Mouse (Mus musculus): ENCODE measurements at regions not wholly inside any gene's neighbourhood (a gene's known extent, or its start where the extent isn't known, plus 50 kb on each side); places are given as distances from the start of the nearest gene placed in this dataset.

DNA sequence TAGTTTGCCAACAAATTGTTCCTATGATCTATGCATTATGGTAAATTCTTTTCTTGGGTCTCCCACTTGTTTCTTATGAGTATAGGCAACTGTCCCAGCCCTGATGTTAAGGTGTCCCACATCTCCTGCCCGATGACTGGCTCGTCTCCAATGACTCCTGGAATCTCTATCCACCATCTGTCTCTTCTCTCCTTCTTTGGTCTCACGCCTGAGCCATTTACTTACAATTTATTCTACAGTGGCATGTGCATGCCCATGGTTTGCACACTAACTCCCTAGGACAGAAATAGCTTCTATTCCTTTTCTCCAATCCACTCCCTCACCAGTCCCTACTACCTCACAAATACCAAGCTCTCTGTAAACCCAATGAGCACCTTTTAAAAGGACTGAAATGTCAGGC is 127.0 kb downstream of the Gm4791 start:
- Histone ChIP-seq H3K9ac (replicated peaks) (no peak overlapping the region), H3K9me3 (ENCODE audit: control insufficient read depth, low read length) (no peaks in the 10 kb centered on the region), H3K4me3 (ENCODE audit: insufficient read depth in 1 of 2, low read depth in 2 of 2, low read length in 2 of 2) (no peak overlapping the region), H3K4me2 (ENCODE audit: low read depth) (no peak overlapping the region), H3K36me3 (replicated peaks; ENCODE audit: control insufficient read depth, insufficient read depth, low read depth) (no peaks in the 10 kb centered on the region), H3K27me3 (ENCODE audit: control insufficient read depth, insufficient read depth, low read length) (no peaks in the 10 kb centered on the region), H3K27ac (no peak overlapping the region), H3K4me1 (replicated peaks; ENCODE audit: control insufficient read depth in 2 of 2, insufficient read depth in 2 of 2, low read length in 1 of 2) (no peaks in the 10 kb centered on the region)
- TF ChIP-seq CTCF (IDR thresholded peaks at IDR 0.05; ENCODE audit: low read depth) (no peak), EP300 (IDR thresholded peaks at IDR 0.05; ENCODE audit: low read depth) (no peak)
- DNase-seq (ENCODE audit: low read depth in 3 of 3, low spot score in 3 of 3) (no peak), ATAC-seq (ENCODE audit: insufficient read depth) (no peak)
- WGBS (ENCODE audit: insufficient replicate concordance), result 63% methylated on average over 3 of the region's 3 CpGs

DNA sequence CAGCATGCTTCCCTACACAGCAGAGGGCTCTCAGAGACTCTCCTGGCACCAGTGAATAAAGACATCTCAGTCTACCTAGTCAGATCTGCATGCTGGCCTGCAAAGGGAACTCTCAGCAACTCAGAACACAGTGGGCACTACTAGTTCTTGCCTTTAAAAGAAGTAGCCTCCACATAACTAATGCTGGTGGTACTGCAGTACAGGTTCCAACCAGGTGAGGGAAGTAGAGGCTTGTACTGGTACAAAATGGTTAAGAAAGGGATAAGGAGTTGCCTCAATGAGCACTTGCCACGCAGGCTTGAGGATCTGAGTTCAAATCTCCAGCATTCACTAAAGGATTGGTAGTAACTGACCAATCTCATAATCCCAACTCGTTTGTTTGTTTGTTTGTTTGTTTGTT is 127.7 kb downstream of the Gm4791 start:
- no peak for ATAC-seq (ENCODE audit: insufficient read depth)
- whole genome bisulfite sequencing (ENCODE audit: insufficient replicate concordance), result 45% methylated on average over 2 of the region's 2 CpGs
- no peak for DNase-seq (ENCODE audit: low read depth in 3 of 3, low spot score in 3 of 3)

DNA sequence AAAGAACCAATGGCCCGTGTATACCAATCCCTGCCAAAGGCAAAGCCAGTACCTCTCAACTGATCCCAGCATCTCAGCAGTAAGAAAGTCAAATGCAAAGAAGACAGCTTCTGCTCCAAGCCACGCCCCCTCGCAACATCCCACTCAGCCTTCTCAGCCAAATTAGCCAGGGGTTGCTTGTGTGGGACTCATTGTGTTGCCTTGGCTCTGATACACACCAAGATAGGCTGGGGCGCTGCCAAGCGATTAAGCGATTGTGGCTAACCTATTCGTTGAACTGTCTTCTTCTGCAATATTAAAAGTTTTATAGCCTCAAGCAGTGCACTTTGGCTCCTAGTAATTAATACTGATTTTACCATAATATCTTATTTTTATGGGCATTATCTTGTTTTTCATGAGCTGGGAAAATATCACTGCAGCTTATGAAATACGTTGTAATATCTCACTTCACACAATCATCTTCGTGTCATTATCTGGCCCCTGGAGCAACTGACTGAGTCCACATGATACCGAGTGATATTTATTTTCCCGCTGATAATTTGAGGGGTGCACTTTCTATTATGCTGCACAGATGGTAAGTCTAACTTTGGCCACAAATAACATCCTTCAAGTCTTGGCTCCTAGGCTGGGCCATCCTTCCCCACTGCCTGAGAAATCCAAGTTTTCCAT is 129.3 kb downstream of the Gm4791 start:
- 60% methylated on average over 11 of the region's 11 CpGs for WGBS (ENCODE audit: insufficient replicate concordance)
- ATAC-seq (ENCODE audit: insufficient read depth), result no peak
- no peaks in the 10 kb centered on the region for H3K36me3 ChIP-seq (replicated peaks; ENCODE audit: control insufficient read depth, insufficient read depth, low read depth)

More for the DNA sequence above, 127.7 kb downstream of the Gm4791 start:
- Histone ChIP-seq H3K4me3 (ENCODE audit: insufficient read depth in 1 of 2, low read depth in 2 of 2, low read length in 2 of 2) (no peak overlapping the region), H3K27me3 (ENCODE audit: control insufficient read depth, insufficient read depth, low read length) (no peaks in the 10 kb centered on the region), H3K9me3 (ENCODE audit: control insufficient read depth, low read length) (no peaks in the 10 kb centered on the region), H3K36me3 (replicated peaks; ENCODE audit: control insufficient read depth, insufficient read depth, low read depth) (no peaks in the 10 kb centered on the region), H3K9ac (replicated peaks) (no peak overlapping the region), H3K4me1 (replicated peaks; ENCODE audit: control insufficient read depth in 2 of 2, insufficient read depth in 2 of 2, low read length in 1 of 2) (no peaks in the 10 kb centered on the region), H3K27ac (no peak overlapping the region), H3K4me2 (ENCODE audit: low read depth) (no peak overlapping the region)
- no peak for TF ChIP-seq EP300 (IDR thresholded peaks at IDR 0.05; ENCODE audit: low read depth)
- TF ChIP-seq CTCF (IDR thresholded peaks at IDR 0.05; ENCODE audit: low read depth), result peak; percentile 45

DNA sequence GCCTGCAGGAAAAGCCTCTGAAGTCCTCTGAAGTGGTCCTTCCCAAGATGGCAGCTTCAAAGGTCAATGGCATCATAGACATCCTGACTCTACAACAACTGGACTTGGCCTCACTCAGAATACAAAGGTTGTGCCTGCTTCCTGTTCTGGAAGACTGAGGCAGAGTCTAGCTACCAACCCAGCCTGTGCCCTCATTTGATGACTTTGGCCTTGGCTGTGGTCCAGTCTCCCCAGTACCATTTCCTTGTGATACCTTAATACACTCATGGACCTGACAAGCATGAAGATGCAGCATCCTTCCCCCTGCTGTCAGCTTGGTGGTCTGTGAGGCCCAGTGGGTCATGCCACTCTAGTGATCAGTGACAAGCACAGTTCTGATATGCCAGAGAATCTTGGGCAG is 130.6 kb downstream of the Gm4791 start:
- Histone ChIP-seq H3K36me3 (replicated peaks; ENCODE audit: control insufficient read depth, insufficient read depth, low read depth) (no peaks in the 10 kb centered on the region), H3K27ac (no peak overlapping the region), H3K9ac (replicated peaks) (no peak overlapping the region), H3K4me3 (ENCODE audit: insufficient read depth in 1 of 2, low read depth in 2 of 2, low read length in 2 of 2) (no peak overlapping the region), H3K4me1 (replicated peaks; ENCODE audit: control insufficient read depth in 2 of 2, insufficient read depth in 2 of 2, low read length in 1 of 2) (peaks cover 3 to 8% of the 10 kb centered on the region in 2 experiments; a peak in 3 of 4 replicates), H3K4me2 (ENCODE audit: low read depth) (no peak overlapping the region), H3K9me3 (ENCODE audit: control insufficient read depth, low read length) (no peaks in the 10 kb centered on the region), H3K27me3 (ENCODE audit: control insufficient read depth, insufficient read depth, low read length) (no peaks in the 10 kb centered on the region)
- ATAC-seq (ENCODE audit: insufficient read depth) (no peak), DNase-seq (ENCODE audit: low read depth in 3 of 3, low spot score in 3 of 3) (no peak)
- TF ChIP-seq EP300 (IDR thresholded peaks at IDR 0.05; ENCODE audit: low read depth) (no peak), CTCF (IDR thresholded peaks at IDR 0.05; ENCODE audit: low read depth) (no peak)

More for the DNA sequence above, 129.3 kb downstream of the Gm4791 start:
- Histone ChIP-seq H3K9ac (replicated peaks) (no peak overlapping the region), H3K9me3 (ENCODE audit: control insufficient read depth, low read length) (no peaks in the 10 kb centered on the region), H3K27ac (no peak overlapping the region), H3K27me3 (ENCODE audit: control insufficient read depth, insufficient read depth, low read length) (no peaks in the 10 kb centered on the region), H3K4me2 (ENCODE audit: low read depth) (no peak overlapping the region), H3K4me1 (replicated peaks; ENCODE audit: control insufficient read depth in 2 of 2, insufficient read depth in 2 of 2, low read length in 1 of 2) (no peaks in the 10 kb centered on the region), H3K4me3 (ENCODE audit: insufficient read depth in 1 of 2, low read depth in 2 of 2, low read length in 2 of 2) (no peak overlapping the region)
- no peak for DNase-seq (ENCODE audit: low read depth in 3 of 3, low spot score in 3 of 3)
- TF ChIP-seq CTCF (IDR thresholded peaks at IDR 0.05; ENCODE audit: low read depth) (no peak), EP300 (IDR thresholded peaks at IDR 0.05; ENCODE audit: low read depth) (no peak)

DNA sequence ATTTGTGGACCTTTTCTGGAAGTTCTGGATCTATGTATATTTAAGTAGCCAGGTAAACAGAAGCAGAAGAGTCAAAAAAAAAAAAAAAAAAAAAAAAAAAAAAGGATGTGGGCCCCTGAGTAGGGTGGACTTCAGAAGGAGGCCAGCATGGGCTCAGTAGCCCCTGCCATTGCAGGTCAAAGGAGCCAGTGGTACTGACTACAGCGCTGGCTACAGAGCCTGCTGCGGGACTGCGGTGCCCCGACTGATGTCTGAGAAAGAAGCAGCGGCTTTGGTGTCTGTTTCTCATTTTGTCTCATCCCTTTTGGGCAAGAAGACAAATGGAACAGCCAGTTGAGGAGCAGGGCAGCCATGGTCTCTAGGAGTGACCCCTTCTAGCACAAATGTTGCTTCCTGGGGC is 134.9 kb downstream of the Gm4791 start:
- ATAC-seq (ENCODE audit: insufficient read depth), result peak; percentile 65; the same call in 1 of the 2 replicates
- no peak overlapping the region for H3K27ac ChIP-seq

More for the DNA sequence above, 134.9 kb downstream of the Gm4791 start:
- TF ChIP-seq CTCF (IDR thresholded peaks at IDR 0.05; ENCODE audit: low read depth) (no peak), EP300 (IDR thresholded peaks at IDR 0.05; ENCODE audit: low read depth) (no peak)
- WGBS (ENCODE audit: insufficient replicate concordance), result 63% methylated on average over 5 of the region's 5 CpGs
- Histone ChIP-seq H3K27me3 (ENCODE audit: control insufficient read depth, insufficient read depth, low read length) (no peaks in the 10 kb centered on the region), H3K36me3 (replicated peaks; ENCODE audit: control insufficient read depth, insufficient read depth, low read depth) (no peaks in the 10 kb centered on the region), H3K4me1 (replicated peaks; ENCODE audit: control insufficient read depth in 2 of 2, insufficient read depth in 2 of 2, low read length in 1 of 2) (peaks cover 7 to 14% of the 10 kb centered on the region in 2 experiments; a peak in 3 of 4 replicates), H3K4me3 (ENCODE audit: insufficient read depth in 1 of 2, low read depth in 2 of 2, low read length in 2 of 2) (no peak overlapping the region), H3K9ac (replicated peaks) (peak overlapping the region; percentile 24; the same call in 1 of the 2 replicates), H3K4me2 (ENCODE audit: low read depth) (peak overlapping the region; percentile 59), H3K9me3 (ENCODE audit: control insufficient read depth, low read length) (no peaks in the 10 kb centered on the region)
- DNase-seq (ENCODE audit: low read depth in 3 of 3, low spot score in 3 of 3), result no peak
